Mouse (Mus musculus) heart, embryonic 15.5 days (tissue): ENCODE results near the gene Hikeshi. TPM values are rescaled to one million over a fixed set of nuclear protein-coding genes. Genes with fewer than 3 reads are reported as not detected.

Experiments
- polyA plus RNA-seq: library from polyadenylated mRNA; unstranded; fragments of >200 nt; fragmentation: Nextera tagmentation; extraction: Ambion mirVana; gene quantifications from 2 replicates; pipeline ENCODE4 v1.2.1, GENCODE M21; 2015

Hikeshi gene
- polyA plus RNA-seq, 1 experiment from 2014 or later = 109 TPM

Other genes starting within 250 kb of the Hikeshi start
- gene Ccdc81, start 37.6 kb downstream of the Hikeshi start, polyA plus RNA-seq = not detected in 2 replicates
- 41.4 and 44.6 TPM in 2 replicates for gene Eed, start 39.8 kb upstream of the Hikeshi start, polyA plus RNA-seq
- gene Picalm, start 189.0 kb upstream of the Hikeshi start, polyA plus RNA-seq = 26.6 and 28.0 TPM in 2 replicates